21 mouse cellular contexts compared by ENCODE assay signal in genomic region chr8:122359111-122359775, GRCm38 (mm10). TPM values are rescaled to one million over a fixed set of nuclear protein-coding genes. Genes with fewer than 3 reads are reported as not detected.
DNase-seq lines count a peak whose midpoint lies in the region.
"Had no signal": no experiment of that assay in that cellular context is flagged by ENCODE, and none has a peak within 500 bp of the region (broad histone marks: within the 10 kb centered on the region; RNA-seq: fewer than 3 reads in every experiment).

No protein-coding gene starts in this region.

- DNase-seq in adrenal gland, adult (ENCODE audit: inconsistent age in 2 of 2, low spot score in 1 of 2) = peak; percentile 32 to 49
- no peak for DNase-seq in adrenal gland, postnatal 14 days
- DNase-seq in CD4-positive helper T cell, adult 2 months (ENCODE audit: low read depth, low spot score) = peak; percentile 43
- DNase-seq in brain, adult 2 months (ENCODE audit: low read depth, low spot score) = peak; percentile 80
- peak; percentile 18 for DNase-seq in telencephalon, adult 2 months (ENCODE audit: low read depth, low spot score)
- no peak for DNase-seq in thymus, postnatal 14 days
- DNase-seq in cerebellum, postnatal 4 days (ENCODE audit: low spot score in 2 of 2) = no peak
- DNase-seq: cerebellum, adult 11 months; cerebellum, adult 9-10 months; cerebellum, postnatal 36 days; embryo, embryonic 11 days; gastrocnemius, adult 2 months; gastrocnemius, postnatal 36 days; heart, adult 18-20 months; heart, postnatal 36 days; kidney, adult 18-20 months; kidney, postnatal 36 days; liver, embryonic 13.5 days; lung, embryonic 14.5 days; lung, postnatal 14 days had no signal

RNA-seq across cellular contexts. Expression of gene Trhr2, which starts 1.3 kb away (rescaled TPM):
- total RNA-seq in adrenal gland, postnatal 14 days (2021) = not detected in 2 replicates
- total RNA-seq: adrenal gland, postnatal 4 days; gastrocnemius, adult 2 months; gastrocnemius, postnatal 36 days; heart, adult 18-20 months; heart, postnatal 36 days had no signal

RNA-seq across cellular contexts. Expression of gene Zc3h18, which starts 17.2 kb away (rescaled TPM):
- 39.5 and 40.6 TPM in 2 replicates for total RNA-seq in adrenal gland, postnatal 14 days (2021)

Comparison
In these comparisons a context has a peak if more than half of its experiments do, and no peak if none do; other contexts are left out.
1. DNase-seq: peak in adrenal gland, adult (2 of 2), CD4-positive helper T cell, adult 2 months (single experiment), brain, adult 2 months (single experiment) and telencephalon, adult 2 months (single experiment); none in adrenal gland, postnatal 14 days (single experiment), thymus, postnatal 14 days (single experiment) and cerebellum, postnatal 4 days (0 of 2).